Mouse (Mus musculus) ES-E14 (cell line): ENCODE measurements around the gene Tlr4.

Experiments used
- CHD2 ChIP-seq: IDR thresholded peaks from 2 replicates; pipeline ENCODE4 v1.6.1; 2014; ENCODE audit warnings: mild to moderate bottlenecking, low read depth, low read length, inconsistent platforms
- HCFC1 ChIP-seq: IDR thresholded peaks from 2 replicates; pipeline ENCODE4 v1.6.1; 2012; ENCODE audit warnings: low read length, inconsistent platforms, borderline replicate concordance; ENCODE audit not compliant: insufficient read depth
- MAFK ChIP-seq: IDR thresholded peaks from 2 replicates; pipeline ENCODE4 v1.6.1; 2014; ENCODE audit warnings: mild to moderate bottlenecking, low read depth, low read length, inconsistent platforms; ENCODE audit not compliant: insufficient read depth
- ZC3H11A ChIP-seq: IDR thresholded peaks from 2 replicates; pipeline ENCODE4 v1.6.1; 2012; ENCODE audit warnings: low read depth, mild to moderate bottlenecking, inconsistent platforms, low read length, borderline replicate concordance
- ZNF384 ChIP-seq: IDR thresholded peaks from 2 replicates; pipeline ENCODE4 v1.6.1; 2012; ENCODE audit warnings: low read depth, low read length, inconsistent platforms

- TF ChIP-seq HCFC1 (no peak), ZC3H11A (no peak), ZNF384 (no peak), CHD2 (no peak), MAFK (no peak)
Measured at GRCm38 (mm10) chr4:66796683-66797082, 30.7 kb upstream of the Tlr4 start.
